Comparison of ENCODE assay signal across 8 mouse cellular contexts in genomic region chr2:152691564-152692217, GRCm38 (mm10). TPM values are rescaled to one million over a fixed set of nuclear protein-coding genes. Genes with fewer than 3 reads are reported as not detected.
DNase-seq lines count a peak whose midpoint lies in the region; ATAC-seq lines count a peak whose summit lies in the region.

No protein-coding gene starts in this region.

- H3K4me2 ChIP-seq in hindbrain, embryonic 11.5 days (replicated peaks; ENCODE audit: low read depth, low read length), result no peak overlapping the region
- no peak overlapping the region for H3K4me2 ChIP-seq in hindbrain, embryonic 16.5 days (ENCODE audit: low read length)
- H3K4me2 ChIP-seq in hindbrain, embryonic 13.5 days, result no peak overlapping the region
- H3K4me2 ChIP-seq in midbrain, embryonic 13.5 days (replicated peaks), result no peak overlapping the region

- no peaks in the 10 kb centered on the region for H3K9me3 ChIP-seq in hindbrain, embryonic 11.5 days (ENCODE audit: control insufficient read depth, low read length)
- no peaks in the 10 kb centered on the region for H3K9me3 ChIP-seq in hindbrain, embryonic 16.5 days (ENCODE audit: control insufficient read depth, low read length)
- no peaks in the 10 kb centered on the region for H3K9me3 ChIP-seq in hindbrain, embryonic 13.5 days
- H3K9me3 ChIP-seq in midbrain, embryonic 13.5 days, result no peaks in the 10 kb centered on the region

- ATAC-seq in hindbrain, embryonic 11.5 days (ENCODE audit: low FRiP score), result no peak
- ATAC-seq in hindbrain, embryonic 16.5 days, result no peak
- no peak for ATAC-seq in hindbrain, embryonic 13.5 days (ENCODE audit: low FRiP score)
- no peak for ATAC-seq in midbrain, embryonic 13.5 days

- H3K36me3 ChIP-seq in hindbrain, embryonic 11.5 days (ENCODE audit: control insufficient read depth, insufficient read depth, low read length), result peaks cover 8% of the 10 kb centered on the region; the same call in 1 of the 2 replicates
- H3K36me3 ChIP-seq in hindbrain, embryonic 16.5 days (ENCODE audit: control insufficient read depth, insufficient read depth, low read length), result peaks cover 31% of the 10 kb centered on the region
- H3K36me3 ChIP-seq in hindbrain, embryonic 13.5 days, result peaks cover 67% of the 10 kb centered on the region
- H3K36me3 ChIP-seq in midbrain, embryonic 13.5 days, result peaks cover 76% of the 10 kb centered on the region

- 0 out of 2 replicates have a peak, but pooled peaks cover 2% of the 10 kb centered on the region for H3K4me1 ChIP-seq in hindbrain, embryonic 11.5 days (replicated peaks; ENCODE audit: control insufficient read depth, insufficient read depth, low read length)
- H3K4me1 ChIP-seq in hindbrain, embryonic 16.5 days (ENCODE audit: control insufficient read depth, insufficient read depth, low read depth, low read length), result peaks cover 14% of the 10 kb centered on the region
- peaks cover 31% of the 10 kb centered on the region for H3K4me1 ChIP-seq in hindbrain, embryonic 13.5 days (replicated peaks)
- H3K4me1 ChIP-seq in midbrain, embryonic 13.5 days (replicated peaks), result peaks cover 21% of the 10 kb centered on the region

- 82% methylated on average over 7 of the region's 7 CpGs for WGBS in hindbrain, embryonic 11.5 days
- WGBS in hindbrain, embryonic 16.5 days, result 71% methylated on average over 7 of the region's 7 CpGs
- 83% methylated on average over 7 of the region's 7 CpGs for WGBS in hindbrain, embryonic 13.5 days
- WGBS in midbrain, embryonic 13.5 days, result 82% methylated on average over 7 of the region's 7 CpGs

- peak overlapping the region; percentile 51; the same call in 1 of the 2 replicates for H3K27ac ChIP-seq in hindbrain, embryonic 11.5 days (ENCODE audit: low read depth, low read length)
- H3K27ac ChIP-seq in hindbrain, embryonic 16.5 days (ENCODE audit: low read depth, low read length), result no peak overlapping the region; the same call in 1 of the 2 replicates
- H3K27ac ChIP-seq in hindbrain, embryonic 13.5 days, result peak overlapping the region; percentile 48; the same call in 1 of the 2 replicates
- 0 out of 2 replicates have a peak overlapping the region, but pooled peaks have one; percentile 27 for H3K27ac ChIP-seq in midbrain, embryonic 13.5 days

- no peaks in the 10 kb centered on the region for H3K27me3 ChIP-seq in hindbrain, embryonic 11.5 days (ENCODE audit: control insufficient read depth, insufficient read depth, low read length)
- no peaks in the 10 kb centered on the region for H3K27me3 ChIP-seq in hindbrain, embryonic 16.5 days (replicated peaks; ENCODE audit: control insufficient read depth, insufficient read depth, low read length)
- no peaks in the 10 kb centered on the region for H3K27me3 ChIP-seq in hindbrain, embryonic 13.5 days
- H3K27me3 ChIP-seq in midbrain, embryonic 13.5 days, result no peaks in the 10 kb centered on the region

- peak; percentile 35 for DNase-seq in hindbrain, embryonic 11.5 days (ENCODE audit: low spot score)
- peak; percentile 68 for DNase-seq in adrenal gland, postnatal 10 days
- no peak for DNase-seq in testis, postnatal 14 days (ENCODE audit: low spot score)
- DNase-seq in left cerebral cortex, adult 9 months (ENCODE audit: low spot score in 2 of 2), result no peak
- no peak for DNase-seq in thymus, postnatal 14 days

- no peak overlapping the region for H3K4me3 ChIP-seq in hindbrain, embryonic 11.5 days (ENCODE audit: low read depth, low read length)
- H3K4me3 ChIP-seq in hindbrain, embryonic 16.5 days (ENCODE audit: low read length), result no peak overlapping the region
- H3K4me3 ChIP-seq in hindbrain, embryonic 13.5 days, result no peak overlapping the region
- no peak overlapping the region for H3K4me3 ChIP-seq in midbrain, embryonic 13.5 days (replicated peaks)

- H3K9ac ChIP-seq in hindbrain, embryonic 11.5 days (ENCODE audit: low read depth, low read length), result peak overlapping the region; percentile 40; the same call in 1 of the 2 replicates
- no peak overlapping the region for H3K9ac ChIP-seq in hindbrain, embryonic 16.5 days (ENCODE audit: low read depth, low read length)
- H3K9ac ChIP-seq in hindbrain, embryonic 13.5 days, result peak overlapping the region; percentile 49; the same call in 1 of the 2 replicates
- no peak overlapping the region; the same call in 1 of the 2 replicates for H3K9ac ChIP-seq in midbrain, embryonic 13.5 days (replicated peaks)

RNA-seq across cellular contexts. Expression of gene Mcts2, which starts 4.9 kb away (rescaled TPM):
- 43.9 and 48.5 TPM in 2 replicates for polyA plus RNA-seq in hindbrain, embryonic 11.5 days (2014; fragmentation: Nextera tagmentation; extraction: Ambion mirVana)
- 32.2 and 36.7 TPM in 2 replicates for polyA plus RNA-seq in hindbrain, embryonic 16.5 days (2015; fragmentation: Nextera tagmentation; extraction: Ambion mirVana)
- 10 to 100 TPM; 24.5 to 26.7 TPM for total RNA-seq in adrenal gland, postnatal 10 days (2021)
- 39.4 and 47.2 TPM in 2 replicates for polyA plus RNA-seq in hindbrain, embryonic 13.5 days (2015; fragmentation: Nextera tagmentation; extraction: Ambion mirVana)
- polyA plus RNA-seq in midbrain, embryonic 13.5 days (2015; fragmentation: Nextera tagmentation; extraction: Ambion mirVana), result 42.7 and 44.1 TPM in 2 replicates

RNA-seq across cellular contexts. Expression of gene H13, which starts 22.4 kb away (rescaled TPM):
- 124 and 138 TPM in 2 replicates for polyA plus RNA-seq in hindbrain, embryonic 11.5 days (2014; fragmentation: Nextera tagmentation; extraction: Ambion mirVana)
- polyA plus RNA-seq in hindbrain, embryonic 16.5 days (2015; fragmentation: Nextera tagmentation; extraction: Ambion mirVana), result 172 and 178 TPM in 2 replicates
- 100 to 1,000 TPM; 105 to 125 TPM for total RNA-seq in adrenal gland, postnatal 10 days (2021)
- 168 and 169 TPM in 2 replicates for polyA plus RNA-seq in hindbrain, embryonic 13.5 days (2015; fragmentation: Nextera tagmentation; extraction: Ambion mirVana)
- polyA plus RNA-seq in midbrain, embryonic 13.5 days (2015; fragmentation: Nextera tagmentation; extraction: Ambion mirVana), result 171 and 181 TPM in 2 replicates

RNA-seq across cellular contexts. Expression of gene Id1, which starts 44.4 kb away (rescaled TPM):
- 166 and 168 TPM in 2 replicates for polyA plus RNA-seq in hindbrain, embryonic 11.5 days (2014; fragmentation: Nextera tagmentation; extraction: Ambion mirVana)
- polyA plus RNA-seq in hindbrain, embryonic 16.5 days (2015; fragmentation: Nextera tagmentation; extraction: Ambion mirVana), result 56.8 and 68.4 TPM in 2 replicates
- 100 to 1,000 TPM; 112 to 182 TPM for total RNA-seq in adrenal gland, postnatal 10 days (2021)
- polyA plus RNA-seq in hindbrain, embryonic 13.5 days (2015; fragmentation: Nextera tagmentation; extraction: Ambion mirVana), result 68.7 and 87.0 TPM in 2 replicates
- 32.8 and 39.4 TPM in 2 replicates for polyA plus RNA-seq in midbrain, embryonic 13.5 days (2015; fragmentation: Nextera tagmentation; extraction: Ambion mirVana)

Comparison
In these comparisons a context has a peak if more than half of its experiments do, and no peak if none do; other contexts are left out.
1. H3K9ac ChIP-seq: peak in hindbrain, embryonic 11.5 days (single experiment) and hindbrain, embryonic 13.5 days (single experiment); none in hindbrain, embryonic 16.5 days (single experiment) and midbrain, embryonic 13.5 days (single experiment).
2. DNase-seq: peak in hindbrain, embryonic 11.5 days (single experiment) and adrenal gland, postnatal 10 days (single experiment); none in testis, postnatal 14 days (single experiment), left cerebral cortex, adult 9 months (0 of 2) and thymus, postnatal 14 days (single experiment).